Mouse (Mus musculus) kidney, adult 8-10 months (tissue): ENCODE results near the gene Grhl1.

Source experiments
- DNase-seq, 2 experiments: peaks; one replicate each; pipeline ENCODE4 v3.0.0; 2022

Gene Grhl1

GRCm38 (mm10) chr12:24650415-24651062 is 78.5 kb downstream of the Grhl1 start:
- no peak for DNase-seq

DNA sequence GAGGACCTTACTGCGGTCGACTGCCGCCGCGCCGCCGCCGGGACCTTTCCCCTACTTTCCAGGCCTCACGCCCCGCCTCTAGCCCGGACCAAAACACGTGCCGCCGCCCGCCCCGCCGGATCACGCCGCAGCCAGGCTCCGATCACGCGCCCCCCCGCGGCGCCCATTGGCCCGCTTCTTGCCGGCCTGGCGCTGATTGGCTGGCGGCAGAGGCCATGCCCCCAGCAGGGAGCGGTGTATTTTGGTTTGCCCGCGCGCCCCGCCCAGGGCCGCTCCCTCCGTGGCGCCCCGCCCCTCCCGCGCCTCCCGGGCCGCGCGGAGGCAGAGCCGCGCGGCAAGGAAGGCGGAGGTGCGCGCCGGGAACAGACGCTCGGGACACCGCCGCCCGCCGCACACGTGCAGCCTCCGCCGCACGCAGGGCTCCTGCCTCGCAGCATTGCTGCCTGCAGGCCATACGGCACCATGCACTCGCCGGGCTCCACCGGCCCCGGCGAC is 79.0 kb downstream of the Grhl1 start, which contains the start of gene Klf11:
Gene Klf11, plus strand, starts transcription at position 212 of the 495 bp plus-strand sequence.
- DNase-seq: peak; percentile 98 to 99

- DNase-seq: peak; percentile 96 to 97
These were observed 79.7 kb downstream of the Grhl1 start for GRCm38 (mm10) chr12:24651642-24652342.

DNA sequence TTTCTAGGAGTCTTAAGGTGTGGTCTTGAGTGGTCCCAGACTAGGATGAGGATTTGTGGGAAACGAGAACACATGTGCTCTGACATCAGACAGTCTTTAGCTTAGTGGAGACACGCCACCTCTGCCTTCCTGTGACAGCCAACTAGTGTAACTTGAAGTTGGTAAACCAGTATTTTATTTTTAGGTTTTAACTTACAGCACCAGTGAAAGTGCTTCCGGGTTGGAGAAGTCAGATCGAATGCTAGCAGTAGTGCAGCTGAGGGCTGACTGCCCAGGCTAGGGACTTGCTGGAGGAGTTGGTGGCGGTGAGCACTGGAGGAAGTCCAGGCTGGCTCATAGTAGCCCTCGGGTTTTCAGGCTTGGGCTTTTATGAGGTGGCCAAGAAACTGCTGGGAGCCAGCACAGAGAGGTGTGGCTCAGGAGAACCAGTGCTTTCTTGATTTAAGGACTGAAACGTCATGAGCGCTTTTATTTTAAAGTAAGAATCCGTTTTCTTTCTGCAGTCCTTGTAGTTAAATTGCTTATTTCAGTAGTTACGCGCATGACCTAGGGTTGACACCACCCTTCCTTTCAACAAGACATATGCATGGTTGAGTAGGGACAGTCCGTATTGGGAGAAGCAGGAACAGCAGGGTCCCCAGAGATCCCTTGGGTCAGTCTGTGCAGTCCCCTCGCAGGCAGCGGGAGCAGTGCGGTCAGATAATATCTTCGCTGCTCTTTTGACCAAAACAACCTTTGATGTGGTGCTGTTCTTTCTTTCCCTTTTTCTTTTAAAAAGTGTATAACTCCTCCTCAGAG is 82.2 kb downstream of the Grhl1 start:
- no peak for DNase-seq

GRCm38 (mm10) chr12:24656436-24656835 is 84.4 kb downstream of the Grhl1 start:
- DNase-seq: no peak

DNA sequence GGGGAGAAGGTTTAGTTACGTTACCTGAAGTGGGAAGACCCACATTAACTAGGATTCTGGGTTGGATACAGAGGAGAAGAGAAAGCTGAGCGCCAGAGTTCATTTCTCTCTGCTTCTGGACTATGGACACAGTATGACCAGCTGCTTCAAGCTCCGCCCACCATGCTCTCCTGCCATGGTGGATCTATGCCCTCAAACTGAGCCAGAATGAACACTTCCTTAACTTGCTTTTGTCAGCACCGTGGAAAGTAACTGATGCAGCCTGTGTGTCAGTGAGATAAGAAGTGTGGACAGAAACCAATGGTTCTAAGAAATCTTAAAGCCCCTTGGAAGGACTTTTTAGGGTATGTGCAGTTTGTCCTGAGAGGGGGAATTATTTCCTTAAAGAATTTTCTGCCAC is 86.9 kb downstream of the Grhl1 start:
- peak in 1 of 2 experiments; percentile 70 for DNase-seq

- DNase-seq: no peak
These were observed 87.8 kb downstream of the Grhl1 start for GRCm38 (mm10) chr12:24659923-24660322.

- DNase-seq: peak; percentile 70 to 72
These were observed 89.0 kb downstream of the Grhl1 start for GRCm38 (mm10) chr12:24661100-24661499.

GRCm38 (mm10) chr12:24662131-24662530 is 90.0 kb downstream of the Grhl1 start:
- DNase-seq: no peak
